Mouse (Mus musculus): Measurements from ENCODE around the gene Mdm2.

GRCm38 (mm10) chr10:117732962-117733592 lies 22.5 kb upstream of the Mdm2 start:
- TF ChIP-seq POLR2A (IDR thresholded peaks at IDR 0.05; ENCODE audit: low read depth, low read length) = no peak
- TF ChIP-seq CTCF (IDR thresholded peaks at IDR 0.05; ENCODE audit: borderline replicate concordance, insufficient read depth, low read length) = no peak

Measured in embryonic fibroblast, embryonic 13.5 days (primary cell).